Mouse (Mus musculus) stomach, embryonic 15.5 days (tissue): ENCODE results near the gene Casz1. TPM values are rescaled to one million over a fixed set of nuclear protein-coding genes. Genes with fewer than 3 reads are reported as not detected.

Source experiments
- ATAC-seq: fragments of 200-750 bp; cut with Nextera tagmentation; 2 replicates; pipeline ENCODE4 v1.8.0; 2017; ENCODE audit warnings: low read depth, moderate number of reproducible peaks, moderate TSS enrichment; ENCODE audit not compliant: insufficient read depth, low FRiP score
- H3K27ac ChIP-seq: fragments of 300-500 bp; sonication (generic); 2 replicates; pipeline ENCODE4 v1.5.1; 2015; ENCODE audit warnings: mild to moderate bottlenecking, inconsistent platforms
- H3K27me3 ChIP-seq: fragments of 300-500 bp; sonication (generic); replicated peaks from 2 replicates; pipeline ENCODE4 v1.6.1; 2015; ENCODE audit warnings: inconsistent platforms
- H3K36me3 ChIP-seq: fragments of 300-500 bp; sonication (generic); 2 replicates; pipeline ENCODE4 v1.6.1; 2015; ENCODE audit warnings: inconsistent platforms
- H3K4me1 ChIP-seq: fragments of 300-500 bp; sonication (generic); 2 replicates; pipeline ENCODE4 v1.6.1; 2015; ENCODE audit warnings: inconsistent platforms
- H3K4me2 ChIP-seq: fragments of 300-500 bp; sonication (generic); 2 replicates; pipeline ENCODE4 v1.6.1; 2015; ENCODE audit warnings: mild to moderate bottlenecking, inconsistent platforms
- H3K4me3 ChIP-seq: fragments of 300-500 bp; sonication (generic); replicated peaks from 2 replicates; pipeline ENCODE4 v1.5.1; 2015; ENCODE audit warnings: inconsistent platforms
- H3K9ac ChIP-seq: fragments of 300-500 bp; sonication (generic); 2 replicates; pipeline ENCODE4 v1.6.1; 2015; ENCODE audit warnings: inconsistent platforms
- H3K9me3 ChIP-seq: fragments of 300-500 bp; sonication (generic); 2 replicates; pipeline ENCODE4 v1.6.1; 2016; ENCODE audit warnings: inconsistent platforms
- WGBS: fragments of 180-500 bp; shearing (Covaris S2); methylation state at CpG from one replicate; pipeline ENCODE4 v1.1.7; 2015; 5-methylcytosine and 5-hydroxymethylcytosine counted together
- polyA plus RNA-seq: library from polyadenylated mRNA; unstranded; fragments of >200 nt; fragmentation: Nextera tagmentation; extraction: Ambion mirVana; gene quantifications from 2 replicates; pipeline ENCODE4 v1.2.1, GENCODE M21; 2015

The Casz1 gene
- polyA plus RNA-seq, 1 experiment from 2014 or later = 8.9 TPM

DNA sequence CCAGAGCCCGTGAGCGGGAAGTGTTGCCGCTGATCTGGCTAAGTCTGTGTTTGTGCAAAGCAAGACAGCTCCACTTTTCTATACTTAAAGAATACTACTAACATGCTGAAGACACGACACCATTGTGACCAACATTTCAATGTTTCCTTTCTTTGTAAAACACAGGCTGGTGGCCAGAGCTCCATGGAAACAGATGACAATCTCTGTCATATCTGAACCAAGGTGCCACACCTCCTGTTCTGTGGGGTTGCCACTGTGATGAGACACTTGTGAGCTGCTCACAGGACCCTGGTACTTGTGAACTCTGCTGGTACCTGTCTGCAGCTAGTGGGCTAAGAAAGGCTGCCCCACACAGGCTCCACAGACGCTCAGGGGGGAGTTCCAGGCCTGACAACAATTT lies 164.6 kb downstream of the Casz1 start:
- H3K4me2 ChIP-seq = no peak overlapping the region
- no peak overlapping the region for H3K9ac ChIP-seq
- no peaks in the 10 kb centered on the region for H3K9me3 ChIP-seq
- WGBS = 63% methylated on average over 5 of the region's 5 CpGs
- no peak for ATAC-seq
- no peak overlapping the region for H3K4me3 ChIP-seq
- H3K27ac ChIP-seq = peak overlapping the region; percentile 5; the same call in 1 of the 2 replicates
- peaks cover 26% of the 10 kb centered on the region for H3K4me1 ChIP-seq
- no peaks in the 10 kb centered on the region for H3K36me3 ChIP-seq
- H3K27me3 ChIP-seq = no peaks in the 10 kb centered on the region

DNA sequence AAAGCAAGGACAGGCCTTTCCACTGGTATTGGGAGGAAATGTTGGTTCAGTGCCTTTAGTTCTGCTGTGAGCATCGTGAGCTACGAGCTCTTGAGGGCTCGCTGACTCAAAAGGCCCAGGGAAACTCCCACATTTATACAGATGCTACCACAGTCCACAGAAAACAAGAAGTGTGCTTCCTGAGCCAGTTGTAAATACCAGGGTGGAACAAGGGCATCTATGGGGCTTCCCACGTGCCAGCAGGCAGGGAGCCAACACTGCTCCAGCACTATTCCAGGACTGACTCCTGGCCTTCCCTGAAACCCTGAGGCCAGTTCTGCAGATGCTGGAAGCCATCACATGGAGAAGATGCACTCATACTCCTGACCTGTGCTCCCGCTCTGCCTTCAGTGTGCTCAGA lies 165.4 kb downstream of the Casz1 start:
- no peaks in the 10 kb centered on the region for H3K9me3 ChIP-seq
- H3K4me3 ChIP-seq = no peak overlapping the region
- H3K27ac ChIP-seq = no peak overlapping the region; the same call in 1 of the 2 replicates
- H3K4me2 ChIP-seq = no peak overlapping the region
- no peaks in the 10 kb centered on the region for H3K36me3 ChIP-seq
- ATAC-seq = no peak
- no peak overlapping the region for H3K9ac ChIP-seq
- 64% methylated on average over 5 of the region's 5 CpGs for WGBS
- peaks cover 26% of the 10 kb centered on the region for H3K4me1 ChIP-seq
- H3K27me3 ChIP-seq = no peaks in the 10 kb centered on the region

DNA sequence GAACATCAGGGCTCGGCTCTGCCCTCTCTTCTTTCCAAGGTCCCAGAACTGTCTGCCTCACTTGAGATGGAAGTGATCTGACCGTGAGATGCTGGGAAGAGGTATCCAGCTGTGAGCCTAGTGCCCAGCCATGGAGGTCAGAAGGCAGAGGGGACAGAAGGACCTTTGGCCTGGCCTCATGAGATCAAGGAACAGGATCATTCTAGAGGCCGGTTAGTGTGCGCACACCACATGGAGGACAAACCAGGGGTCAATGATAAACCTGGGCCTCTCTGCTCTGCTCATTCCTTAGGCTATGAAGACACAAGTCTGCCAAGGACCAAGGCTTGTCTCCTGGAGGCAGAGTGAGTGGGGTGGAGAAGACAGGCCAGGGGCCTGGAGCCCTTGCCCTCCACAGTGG lies 166.5 kb downstream of the Casz1 start:
- H3K27ac ChIP-seq = no peak overlapping the region
- no peak overlapping the region for H3K4me2 ChIP-seq
- 90% methylated on average over 4 of the region's 4 CpGs for WGBS
- no peaks in the 10 kb centered on the region for H3K36me3 ChIP-seq
- H3K27me3 ChIP-seq = no peaks in the 10 kb centered on the region
- no peak for ATAC-seq
- no peaks in the 10 kb centered on the region for H3K9me3 ChIP-seq
- H3K9ac ChIP-seq = no peak overlapping the region
- peaks cover 26% of the 10 kb centered on the region for H3K4me1 ChIP-seq
- H3K4me3 ChIP-seq = no peak overlapping the region

DNA sequence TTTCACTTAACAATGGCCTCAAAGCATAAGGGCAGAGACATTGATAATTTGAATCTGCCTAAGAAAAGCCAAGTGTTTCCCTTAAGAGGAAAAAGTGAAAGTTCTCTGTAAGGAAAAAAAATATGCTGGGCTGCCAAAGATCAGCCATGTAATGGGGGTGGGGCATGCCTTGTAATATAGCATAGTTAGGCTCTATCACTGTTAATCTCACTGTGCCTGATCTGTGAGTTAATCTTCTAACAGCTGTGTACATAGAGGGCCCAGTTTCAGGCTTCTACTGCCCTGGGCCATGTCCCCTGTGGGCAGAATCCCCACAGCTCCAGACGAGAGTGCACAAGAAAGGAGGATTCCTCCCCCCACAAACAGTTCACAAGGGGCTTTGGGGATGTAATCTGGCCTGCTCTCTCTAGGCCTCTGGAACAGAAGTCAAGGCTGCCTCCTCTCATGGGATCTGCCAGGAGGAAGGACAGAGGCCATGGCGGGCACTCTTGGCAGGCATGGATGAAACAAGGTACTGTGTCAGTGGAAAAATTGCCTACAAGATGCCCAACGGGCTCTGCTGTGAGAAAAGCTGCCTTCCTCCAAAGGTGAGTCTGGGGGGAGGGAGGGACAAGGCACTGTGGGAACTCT lies 167.5 kb downstream of the Casz1 start:
- no peaks in the 10 kb centered on the region for H3K9me3 ChIP-seq
- no peak overlapping the region for H3K9ac ChIP-seq
- no peak overlapping the region for H3K4me3 ChIP-seq
- peaks cover 26% of the 10 kb centered on the region for H3K4me1 ChIP-seq
- ATAC-seq = no peak
- H3K27me3 ChIP-seq = no peaks in the 10 kb centered on the region
- H3K27ac ChIP-seq = no peak overlapping the region
- WGBS = 63% methylated on average over 3 of the region's 3 CpGs
- no peak overlapping the region for H3K4me2 ChIP-seq
- no peaks in the 10 kb centered on the region for H3K36me3 ChIP-seq

DNA sequence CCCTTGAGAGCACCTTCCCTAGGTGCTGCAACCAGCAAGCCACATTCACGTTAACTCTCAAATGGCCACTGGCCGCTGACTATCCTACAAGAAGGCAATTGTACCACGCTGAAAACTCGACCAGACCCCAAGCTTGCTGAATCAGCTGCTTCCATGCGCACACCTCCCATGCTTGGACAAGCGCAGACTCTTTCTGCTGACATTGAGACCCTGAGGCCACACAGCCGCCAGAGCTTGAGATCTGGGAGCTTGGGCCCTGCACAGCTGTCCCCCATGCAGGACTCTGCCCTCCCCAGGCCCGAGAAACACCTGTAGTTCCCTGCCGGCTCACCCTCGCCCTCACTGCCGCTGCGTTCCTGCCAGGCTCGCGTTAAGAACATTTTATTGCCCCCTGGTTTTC lies 168.5 kb downstream of the Casz1 start:
- Histone ChIP-seq H3K36me3 (no peaks in the 10 kb centered on the region), H3K4me1 (peaks cover 22% of the 10 kb centered on the region), H3K9ac (no peak overlapping the region), H3K27me3 (no peaks in the 10 kb centered on the region), H3K27ac (no peak overlapping the region), H3K4me3 (no peak overlapping the region), H3K4me2 (no peak overlapping the region), H3K9me3 (no peaks in the 10 kb centered on the region)
- no peak for ATAC-seq
- 82% methylated on average over 14 of the region's 14 CpGs for WGBS

DNA sequence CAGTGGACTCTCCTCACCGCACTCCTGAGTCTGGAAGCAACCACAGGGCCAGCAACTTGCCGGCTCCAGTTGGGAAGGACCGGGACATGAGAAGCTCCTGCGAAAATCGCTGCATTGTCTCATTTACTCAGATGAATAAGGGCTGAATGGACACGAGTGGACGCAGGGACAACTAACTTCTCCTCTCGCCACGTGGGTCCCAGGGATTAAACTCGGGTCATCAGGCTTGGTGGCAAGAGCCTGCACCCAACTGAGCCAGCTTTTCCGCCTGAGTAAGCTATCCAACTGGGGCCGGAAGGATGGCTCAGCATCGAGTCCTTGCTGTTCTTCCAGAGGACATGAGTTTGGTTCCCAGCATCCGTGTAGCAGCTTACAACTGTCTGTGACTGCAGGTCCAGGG lies 169.2 kb downstream of the Casz1 start:
- H3K4me1 ChIP-seq = peaks cover 18% of the 10 kb centered on the region

DNA sequence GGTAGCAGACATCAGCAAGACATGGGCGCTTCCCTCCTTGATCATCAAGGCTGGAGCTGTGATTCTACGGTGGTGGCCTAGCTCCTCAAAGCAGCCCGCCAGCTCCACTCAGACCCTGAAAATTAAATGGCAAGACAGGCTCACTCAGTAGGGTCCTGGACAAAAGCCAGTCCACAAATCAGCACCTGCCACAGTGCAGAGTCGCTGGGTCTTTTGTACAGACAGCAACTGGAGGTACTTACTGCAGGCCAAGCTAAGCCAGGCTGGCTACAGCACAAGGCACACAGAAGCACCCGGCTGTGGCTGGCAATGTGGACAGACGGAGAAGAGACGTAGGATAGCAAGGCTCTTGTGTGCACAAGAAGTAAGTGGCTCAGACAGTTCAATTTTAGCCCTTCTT lies 170.6 kb downstream of the Casz1 start:
- Histone ChIP-seq H3K4me2 (no peak overlapping the region), H3K36me3 (no peaks in the 10 kb centered on the region), H3K9me3 (no peaks in the 10 kb centered on the region), H3K4me1 (peaks cover 18% of the 10 kb centered on the region), H3K4me3 (no peak overlapping the region), H3K9ac (no peak overlapping the region), H3K27ac (no peak overlapping the region), H3K27me3 (no peaks in the 10 kb centered on the region)
- no peak for ATAC-seq
- WGBS = 75% methylated on average over 7 of the region's 7 CpGs

More for the DNA sequence above, 169.2 kb downstream of the Casz1 start:
- no peak for ATAC-seq
- Histone ChIP-seq H3K27me3 (no peaks in the 10 kb centered on the region), H3K9ac (no peak overlapping the region), H3K27ac (no peak overlapping the region), H3K4me2 (no peak overlapping the region), H3K36me3 (no peaks in the 10 kb centered on the region), H3K4me3 (no peak overlapping the region), H3K9me3 (no peaks in the 10 kb centered on the region)
- WGBS = 85% methylated on average over 14 of the region's 14 CpGs

DNA sequence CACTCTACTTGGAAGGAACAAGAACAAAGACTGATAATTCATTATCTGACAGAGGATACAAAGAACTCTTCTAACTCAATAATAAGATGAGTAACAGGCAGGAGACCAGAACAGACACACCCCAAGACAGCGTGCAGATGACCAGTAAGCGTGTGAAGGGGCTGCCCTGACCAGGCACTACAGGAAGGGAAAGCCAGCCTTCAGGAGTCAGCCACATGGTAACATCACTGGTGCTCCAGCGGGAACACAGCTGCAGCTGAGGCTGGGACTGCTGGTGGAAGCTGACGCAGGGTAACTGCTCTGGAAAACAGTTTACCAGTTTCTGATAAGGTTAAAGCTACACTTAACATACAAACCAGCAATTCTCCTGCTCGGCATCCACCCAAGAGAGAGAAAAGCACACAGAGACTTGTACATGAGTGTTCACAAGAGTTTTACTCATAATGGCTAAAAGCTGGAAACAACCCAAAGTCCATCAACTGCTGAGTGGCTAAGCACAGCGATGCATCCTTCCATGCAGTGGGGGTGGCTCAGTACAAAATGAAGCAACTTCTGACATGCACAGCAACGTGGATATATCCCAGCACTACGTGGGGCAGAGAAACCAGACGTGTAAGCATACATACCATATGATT lies 174.1 kb downstream of the Casz1 start:
- Histone ChIP-seq H3K9ac (no peak overlapping the region), H3K27ac (no peak overlapping the region), H3K4me1 (peaks cover 5% of the 10 kb centered on the region; the same call in 1 of the 2 replicates), H3K27me3 (no peaks in the 10 kb centered on the region), H3K4me3 (no peak overlapping the region), H3K4me2 (no peak overlapping the region), H3K9me3 (no peaks in the 10 kb centered on the region), H3K36me3 (no peaks in the 10 kb centered on the region)
- ATAC-seq = no peak
- 65% methylated on average over 9 of the region's 9 CpGs for WGBS

DNA sequence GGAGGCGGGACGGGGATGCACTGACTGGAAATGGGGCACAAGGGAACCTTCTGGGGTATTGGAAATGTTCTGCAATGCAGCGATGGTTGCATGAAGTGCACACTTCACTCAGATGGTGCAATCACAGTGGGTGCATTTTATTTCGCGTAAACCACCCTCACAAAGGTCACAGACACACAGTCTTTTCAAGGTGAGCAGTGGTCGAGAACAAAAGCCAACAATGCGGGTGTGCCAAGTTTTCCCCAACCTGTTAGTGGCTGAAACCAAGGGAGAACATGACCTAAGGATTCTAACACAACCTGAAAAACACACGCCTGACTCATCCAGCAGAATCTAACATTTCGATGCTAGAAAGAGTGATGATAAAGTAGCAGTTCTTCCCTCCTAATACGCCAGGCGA lies 174.7 kb downstream of the Casz1 start:
- Histone ChIP-seq H3K9me3 (no peaks in the 10 kb centered on the region), H3K4me1 (peaks cover 5% of the 10 kb centered on the region; the same call in 1 of the 2 replicates), H3K9ac (no peak overlapping the region), H3K27me3 (no peaks in the 10 kb centered on the region), H3K36me3 (no peaks in the 10 kb centered on the region), H3K27ac (no peak overlapping the region), H3K4me2 (no peak overlapping the region), H3K4me3 (no peak overlapping the region)
- ATAC-seq = no peak
- WGBS = 84% methylated on average over 11 of the region's 11 CpGs

DNA sequence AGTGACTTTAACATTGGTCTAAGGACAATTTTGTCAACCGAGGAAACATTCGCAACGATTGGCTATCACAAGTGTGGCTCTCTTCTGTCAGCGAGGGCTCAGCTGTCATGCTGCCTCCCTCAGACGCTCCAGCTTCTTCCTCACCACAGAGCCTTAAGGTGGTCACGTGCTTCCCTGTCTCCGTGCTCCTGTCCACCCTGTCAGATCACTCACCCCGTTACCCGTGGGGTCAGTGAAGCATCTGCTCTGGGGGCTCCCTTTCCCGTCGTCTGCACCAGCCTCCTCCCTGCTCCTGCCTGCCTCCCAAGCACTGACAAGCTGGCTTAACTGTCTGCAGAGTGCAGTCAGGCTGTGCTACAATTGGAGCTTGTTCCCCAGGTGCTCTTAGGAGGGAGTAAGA lies 175.6 kb downstream of the Casz1 start:
- H3K36me3 ChIP-seq = no peaks in the 10 kb centered on the region
- no peaks in the 10 kb centered on the region for H3K27me3 ChIP-seq
- 64% methylated on average over 11 of the region's 11 CpGs for WGBS
- no peak overlapping the region for H3K9ac ChIP-seq
- H3K4me2 ChIP-seq = no peak overlapping the region
- H3K4me1 ChIP-seq = peaks cover 5% of the 10 kb centered on the region; the same call in 1 of the 2 replicates
- no peaks in the 10 kb centered on the region for H3K9me3 ChIP-seq
- ATAC-seq = no peak
- no peak overlapping the region for H3K27ac ChIP-seq
- H3K4me3 ChIP-seq = no peak overlapping the region

DNA sequence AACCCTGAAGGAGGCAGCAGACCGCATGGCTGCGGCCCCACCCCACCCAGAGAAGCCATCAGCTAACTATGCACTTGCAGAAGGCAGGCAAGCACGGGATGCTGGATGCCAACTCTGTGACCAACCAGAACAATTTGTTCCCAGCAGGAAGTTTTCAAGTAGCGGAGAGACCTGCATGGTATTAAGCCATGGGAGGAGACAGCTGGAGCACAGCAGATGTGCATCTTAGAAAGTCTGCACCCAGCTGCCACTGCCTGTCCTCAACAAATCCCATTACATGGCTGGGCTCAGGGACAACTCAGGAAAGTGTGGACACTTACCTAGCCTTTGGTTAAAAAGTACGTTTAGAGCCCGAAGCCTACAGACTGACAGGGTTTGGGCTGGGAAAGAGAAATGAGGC lies 178.0 kb downstream of the Casz1 start:
- peaks cover 14% of the 10 kb centered on the region for H3K4me1 ChIP-seq
- WGBS = 75% methylated on average over 6 of the region's 6 CpGs
- no peaks in the 10 kb centered on the region for H3K9me3 ChIP-seq
- H3K9ac ChIP-seq = no peak overlapping the region
- H3K27ac ChIP-seq = no peak overlapping the region
- no peak for ATAC-seq
- no peak overlapping the region for H3K4me3 ChIP-seq
- H3K36me3 ChIP-seq = no peaks in the 10 kb centered on the region
- no peak overlapping the region for H3K4me2 ChIP-seq
- no peaks in the 10 kb centered on the region for H3K27me3 ChIP-seq

DNA sequence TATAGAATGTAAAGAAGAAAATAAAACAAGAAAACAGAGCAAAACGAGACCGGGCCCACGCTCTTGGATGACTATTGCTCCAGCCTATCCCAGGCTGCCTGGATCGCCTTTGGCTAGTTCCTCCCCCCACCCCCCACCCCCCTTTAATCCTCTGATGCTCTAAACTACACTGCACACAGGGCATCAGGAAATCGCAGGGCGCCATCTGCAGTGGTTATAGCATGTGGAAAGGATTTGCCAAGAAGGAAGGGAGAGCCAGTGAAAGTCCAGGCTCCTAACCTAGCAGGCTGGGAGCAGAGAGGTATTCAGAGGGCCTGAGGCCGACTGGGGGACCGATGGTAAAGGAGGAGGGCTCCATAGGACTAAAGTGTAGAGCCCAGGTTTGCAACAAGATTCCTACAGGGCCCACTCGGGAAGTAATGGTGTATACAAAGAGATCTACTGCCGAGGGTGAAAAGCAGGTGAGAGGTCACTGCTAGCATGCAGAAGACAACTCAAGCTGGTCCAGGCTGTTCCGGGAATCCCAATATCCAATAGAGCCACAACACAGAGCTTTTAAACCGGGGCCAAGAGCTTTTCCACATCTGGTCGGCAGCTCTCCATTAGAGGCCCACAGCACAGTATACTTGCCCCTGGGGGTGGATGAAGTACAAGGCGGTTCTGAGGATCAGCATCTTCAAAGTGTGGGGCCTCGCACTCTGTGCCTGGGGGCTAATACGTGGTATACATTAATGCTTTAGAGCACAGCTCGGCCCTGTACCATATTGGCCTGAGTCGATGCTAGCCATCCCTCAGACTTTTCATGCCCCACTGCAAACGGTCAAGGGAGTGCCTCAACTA lies 180.7 kb downstream of the Casz1 start:
- no peaks in the 10 kb centered on the region for H3K9me3 ChIP-seq
- no peak overlapping the region for H3K27ac ChIP-seq
- no peak overlapping the region for H3K4me2 ChIP-seq
- peaks cover 9% of the 10 kb centered on the region; the same call in 1 of the 2 replicates for H3K4me1 ChIP-seq
- ATAC-seq = 0 out of 2 replicates have a peak, but pooled peaks have one; percentile 11
- H3K27me3 ChIP-seq = no peaks in the 10 kb centered on the region
- no peaks in the 10 kb centered on the region for H3K36me3 ChIP-seq
- no peak overlapping the region for H3K9ac ChIP-seq
- WGBS = 66% methylated on average over 19 of the region's 19 CpGs
- no peak overlapping the region for H3K4me3 ChIP-seq
